Mouse (Mus musculus): Measurements from ENCODE around the gene Fads6. TPM values are rescaled to one million over a fixed set of nuclear protein-coding genes. Genes with fewer than 3 reads are reported as not detected.

The Fads6 gene
- polyA plus RNA-seq, 1 experiment from 2014 or later: 0.45 TPM

- H3K9me3 ChIP-seq (ENCODE audit: control insufficient read depth, low read length): no peaks in the 10 kb centered on the region
- no peak overlapping the region for H3K27ac ChIP-seq (ENCODE audit: low read depth, low read length)
- H3K9ac ChIP-seq (ENCODE audit: low read length): no peak overlapping the region
- H3K4me3 ChIP-seq (ENCODE audit: low read depth, low read length): no peak overlapping the region
- WGBS: 74% methylated on average over 4 of the region's 4 CpGs
- no peaks in the 10 kb centered on the region for H3K27me3 ChIP-seq (ENCODE audit: control insufficient read depth, insufficient read depth, low read length)
- no peak overlapping the region for H3K4me2 ChIP-seq (ENCODE audit: low read depth, low read length, severe bottlenecking)
- H3K4me1 ChIP-seq (replicated peaks; ENCODE audit: control insufficient read depth, insufficient read depth, low read length): no peaks in the 10 kb centered on the region
- ATAC-seq (replicated peaks; ENCODE audit: low FRiP score) (no peak), DNase-seq (ENCODE audit: low spot score) (no peak)
- H3K36me3 ChIP-seq (ENCODE audit: control insufficient read depth, insufficient read depth, low read length): no peaks in the 10 kb centered on the region
Measured at GRCm38 (mm10) chr11:115285282-115285681, 12.2 kb downstream of the Fads6 start.

- DNase-seq (ENCODE audit: low spot score) (no peak), ATAC-seq (replicated peaks; ENCODE audit: low FRiP score) (no peak)
- H3K27ac ChIP-seq (ENCODE audit: low read depth, low read length): no peak overlapping the region
- no peak overlapping the region for H3K4me3 ChIP-seq (ENCODE audit: low read depth, low read length)
- 88% methylated on average over 12 of the region's 12 CpGs for WGBS
- H3K4me1 ChIP-seq (replicated peaks; ENCODE audit: control insufficient read depth, insufficient read depth, low read length): no peaks in the 10 kb centered on the region
- H3K9me3 ChIP-seq (ENCODE audit: control insufficient read depth, low read length): no peaks in the 10 kb centered on the region
- no peak overlapping the region for H3K4me2 ChIP-seq (ENCODE audit: low read depth, low read length, severe bottlenecking)
- no peak overlapping the region for H3K9ac ChIP-seq (ENCODE audit: low read length)
- H3K27me3 ChIP-seq (ENCODE audit: control insufficient read depth, insufficient read depth, low read length): no peaks in the 10 kb centered on the region
- H3K36me3 ChIP-seq (ENCODE audit: control insufficient read depth, insufficient read depth, low read length): no peaks in the 10 kb centered on the region
Measured at GRCm38 (mm10) chr11:115283891-115284620, 13.4 kb downstream of the Fads6 start.

GRCm38 (mm10) chr11:115283486-115283765 is 14.0 kb downstream of the Fads6 start:
- WGBS: 80% methylated on average over 9 of the region's 9 CpGs
- H3K4me2 ChIP-seq (ENCODE audit: low read depth, low read length, severe bottlenecking): no peak overlapping the region
- H3K9ac ChIP-seq (ENCODE audit: low read length): no peak overlapping the region
- no peak overlapping the region for H3K4me3 ChIP-seq (ENCODE audit: low read depth, low read length)
- no peak for DNase-seq (ENCODE audit: low spot score)
- ATAC-seq (replicated peaks; ENCODE audit: low FRiP score): no peak
- no peaks in the 10 kb centered on the region for H3K27me3 ChIP-seq (ENCODE audit: control insufficient read depth, insufficient read depth, low read length)
- H3K9me3 ChIP-seq (ENCODE audit: control insufficient read depth, low read length): no peaks in the 10 kb centered on the region
- H3K4me1 ChIP-seq (replicated peaks; ENCODE audit: control insufficient read depth, insufficient read depth, low read length): no peaks in the 10 kb centered on the region
- H3K27ac ChIP-seq (ENCODE audit: low read depth, low read length): no peak overlapping the region
- H3K36me3 ChIP-seq (ENCODE audit: control insufficient read depth, insufficient read depth, low read length): no peaks in the 10 kb centered on the region

GRCm38 (mm10) chr11:115282723-115283485 is 14.6 kb downstream of the Fads6 start:
- Histone ChIP-seq H3K4me3 (ENCODE audit: low read depth, low read length) (no peak overlapping the region), H3K9me3 (ENCODE audit: control insufficient read depth, low read length) (no peaks in the 10 kb centered on the region), H3K27ac (ENCODE audit: low read depth, low read length) (no peak overlapping the region), H3K27me3 (ENCODE audit: control insufficient read depth, insufficient read depth, low read length) (no peaks in the 10 kb centered on the region), H3K9ac (ENCODE audit: low read length) (no peak overlapping the region), H3K4me1 (replicated peaks; ENCODE audit: control insufficient read depth, insufficient read depth, low read length) (peaks cover under 1% of the 10 kb centered on the region; the same call in 1 of the 2 replicates), H3K36me3 (ENCODE audit: control insufficient read depth, insufficient read depth, low read length) (no peaks in the 10 kb centered on the region), H3K4me2 (ENCODE audit: low read depth, low read length, severe bottlenecking) (no peak overlapping the region)
- WGBS: 89% methylated on average over 8 of the region's 8 CpGs
- DNase-seq (ENCODE audit: low spot score) (no peak), ATAC-seq (replicated peaks; ENCODE audit: low FRiP score) (no peak)

GRCm38 (mm10) chr11:115282295-115282694 is 15.2 kb downstream of the Fads6 start:
- H3K4me1 ChIP-seq (replicated peaks; ENCODE audit: control insufficient read depth, insufficient read depth, low read length): peaks cover 4% of the 10 kb centered on the region; the same call in 1 of the 2 replicates
- H3K4me3 ChIP-seq (ENCODE audit: low read depth, low read length): no peak overlapping the region
- 83% methylated on average over 8 of the region's 8 CpGs for WGBS
- H3K9ac ChIP-seq (ENCODE audit: low read length): no peak overlapping the region
- no peaks in the 10 kb centered on the region for H3K27me3 ChIP-seq (ENCODE audit: control insufficient read depth, insufficient read depth, low read length)
- ATAC-seq (replicated peaks; ENCODE audit: low FRiP score): no peak
- no peaks in the 10 kb centered on the region for H3K9me3 ChIP-seq (ENCODE audit: control insufficient read depth, low read length)
- H3K27ac ChIP-seq (ENCODE audit: low read depth, low read length): no peak overlapping the region
- no peak overlapping the region for H3K4me2 ChIP-seq (ENCODE audit: low read depth, low read length, severe bottlenecking)
- H3K36me3 ChIP-seq (ENCODE audit: control insufficient read depth, insufficient read depth, low read length): no peaks in the 10 kb centered on the region
- no peak for DNase-seq (ENCODE audit: low spot score)

- no peaks in the 10 kb centered on the region for H3K27me3 ChIP-seq (ENCODE audit: control insufficient read depth, insufficient read depth, low read length)
- 65% methylated on average over 1 of the region's 1 CpGs for WGBS
- no peak overlapping the region for H3K27ac ChIP-seq (ENCODE audit: low read depth, low read length)
- no peaks in the 10 kb centered on the region for H3K9me3 ChIP-seq (ENCODE audit: control insufficient read depth, low read length)
- no peak overlapping the region for H3K4me3 ChIP-seq (ENCODE audit: low read depth, low read length)
- H3K36me3 ChIP-seq (ENCODE audit: control insufficient read depth, insufficient read depth, low read length): no peaks in the 10 kb centered on the region
- no peak overlapping the region for H3K9ac ChIP-seq (ENCODE audit: low read length)
- no peak for ATAC-seq (replicated peaks; ENCODE audit: low FRiP score)
- no peak overlapping the region for H3K4me2 ChIP-seq (ENCODE audit: low read depth, low read length, severe bottlenecking)
- DNase-seq (ENCODE audit: low spot score): no peak
- peaks cover 11% of the 10 kb centered on the region for H3K4me1 ChIP-seq (replicated peaks; ENCODE audit: control insufficient read depth, insufficient read depth, low read length)
Measured at GRCm38 (mm10) chr11:115279726-115280125, 17.7 kb downstream of the Fads6 start.

GRCm38 (mm10) chr11:115278176-115278575 is 19.3 kb downstream of the Fads6 start:
- DNase-seq (ENCODE audit: low spot score): no peak
- no peaks in the 10 kb centered on the region for H3K27me3 ChIP-seq (ENCODE audit: control insufficient read depth, insufficient read depth, low read length)
- H3K4me3 ChIP-seq (ENCODE audit: low read depth, low read length): no peak overlapping the region; the same call in 1 of the 2 replicates
- H3K36me3 ChIP-seq (ENCODE audit: control insufficient read depth, insufficient read depth, low read length): no peaks in the 10 kb centered on the region
- H3K9ac ChIP-seq (ENCODE audit: low read length): no peak overlapping the region; the same call in 1 of the 2 replicates
- H3K4me2 ChIP-seq (ENCODE audit: low read depth, low read length, severe bottlenecking): peak overlapping the region; percentile 76; the same call in 1 of the 2 replicates
- WGBS: 77% methylated on average over 6 of the region's 6 CpGs
- H3K9me3 ChIP-seq (ENCODE audit: control insufficient read depth, low read length): no peaks in the 10 kb centered on the region
- no peak overlapping the region for H3K27ac ChIP-seq (ENCODE audit: low read depth, low read length)
- ATAC-seq (replicated peaks; ENCODE audit: low FRiP score): no peak
- peaks cover 11% of the 10 kb centered on the region for H3K4me1 ChIP-seq (replicated peaks; ENCODE audit: control insufficient read depth, insufficient read depth, low read length)

GRCm38 (mm10) chr11:115277604-115277975 is 19.9 kb downstream of the Fads6 start:
- Histone ChIP-seq H3K4me2 (ENCODE audit: low read depth, low read length, severe bottlenecking) (peak overlapping the region; percentile 76), H3K9ac (ENCODE audit: low read length) (peak overlapping the region; percentile 62), H3K27me3 (ENCODE audit: control insufficient read depth, insufficient read depth, low read length) (no peaks in the 10 kb centered on the region), H3K4me1 (replicated peaks; ENCODE audit: control insufficient read depth, insufficient read depth, low read length) (peaks cover 11% of the 10 kb centered on the region), H3K9me3 (ENCODE audit: control insufficient read depth, low read length) (no peaks in the 10 kb centered on the region), H3K27ac (ENCODE audit: low read depth, low read length) (no peak overlapping the region), H3K4me3 (ENCODE audit: low read depth, low read length) (peak overlapping the region; percentile 60), H3K36me3 (ENCODE audit: control insufficient read depth, insufficient read depth, low read length) (no peaks in the 10 kb centered on the region)
- ATAC-seq (replicated peaks; ENCODE audit: low FRiP score) (no peak), DNase-seq (ENCODE audit: low spot score) (no peak)
- 16% methylated on average over 7 of the region's 7 CpGs for WGBS
